Mouse (Mus musculus) C2C12 (cell line): ENCODE results near the gene Spz1.

Experiments used
- CTCF ChIP-seq: IDR thresholded peaks from one replicate; pipeline ENCODE4 v1.5.1; 2011; ENCODE audit not compliant: control insufficient read depth, insufficient read depth, insufficient read length
- MYOD1 ChIP-seq: IDR thresholded peaks from one replicate; pipeline ENCODE4 v1.6.1; 2011; ENCODE audit warnings: low read depth; ENCODE audit not compliant: control insufficient read depth, insufficient read length
- MYOG ChIP-seq: IDR thresholded peaks from one replicate; pipeline ENCODE4 v1.6.1; 2011; ENCODE audit not compliant: control insufficient read depth, insufficient read length; ENCODE audit errors: extremely low read depth
- USF1 ChIP-seq: IDR thresholded peaks from one replicate; pipeline ENCODE4 v1.6.1; 2011; ENCODE audit warnings: low read depth, mild to moderate bottlenecking, control low read depth, moderate library complexity

DNA sequence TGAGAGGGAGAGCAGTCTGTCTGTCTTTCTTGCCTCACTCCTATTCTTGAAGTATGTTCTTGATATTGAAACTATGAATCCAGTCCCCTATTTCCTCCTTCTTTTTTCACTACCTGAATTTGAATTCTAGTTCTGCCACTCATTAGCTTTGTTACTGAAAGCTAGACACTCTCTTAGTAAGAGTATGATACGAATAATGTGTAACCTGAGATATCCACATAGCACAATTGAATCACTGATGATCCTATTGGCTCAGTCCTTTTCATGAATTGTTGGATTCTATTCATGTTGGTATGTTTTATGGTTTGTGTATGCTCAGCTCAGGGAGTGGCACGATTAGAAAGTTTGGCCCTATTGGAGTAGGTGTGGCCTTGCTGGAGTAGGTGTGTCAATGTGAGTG lies 43.8 kb downstream of the Spz1 start:
- no peak for TF ChIP-seq CTCF
- TF ChIP-seq USF1 = no peak
- no peak for TF ChIP-seq MYOG
- no peak for TF ChIP-seq MYOD1
